Mouse (Mus musculus) E14TG2a.4 (cell line): ENCODE measurements around the gene Atp2a1.
A peak's percentile ranks its signal among the peaks of the same experiment; 100 is the strongest.
"Not testable (repeated sequence)": the region's sequence is repeated elsewhere in the genome, so short reads cannot be mapped to it uniquely, and the experiment has no call there.

Source experiments
- H3K27me3 ChIP-seq: 2 replicates; pipeline ENCODE4 v1.6.1; 2014; ENCODE audit warnings: low read length, control low read depth; ENCODE audit not compliant: insufficient read depth
- H3K36me3 ChIP-seq: 2 replicates; pipeline ENCODE4 v1.6.1; 2014; ENCODE audit warnings: low read length, control low read depth; ENCODE audit not compliant: insufficient read depth
- H3K4me1 ChIP-seq: replicated peaks from 2 replicates; pipeline ENCODE4 v1.6.1; 2014; ENCODE audit warnings: low read depth, low read length, control low read depth
- H3K4me3 ChIP-seq: replicated peaks from 2 replicates; pipeline ENCODE4 v1.5.1; 2014; ENCODE audit warnings: mild to moderate bottlenecking, low read length
- H3K9me3 ChIP-seq: 2 replicates; pipeline ENCODE4 v1.6.1; 2014; ENCODE audit warnings: low read length, control low read depth
- CTCF ChIP-seq: conservative IDR thresholded peaks from 2 replicates; pipeline ENCODE4 v1.5.1; 2014; ENCODE audit warnings: low read length
- NANOG ChIP-seq: IDR thresholded peaks from 2 replicates; pipeline ENCODE4 v1.6.1; 2014; ENCODE audit warnings: borderline replicate concordance, low read length, mixed read lengths
- POU5F1 ChIP-seq: IDR thresholded peaks from 2 replicates; pipeline ENCODE4 v1.6.1; 2014; ENCODE audit warnings: low read length, borderline replicate concordance

Atp2a1 gene

DNA sequence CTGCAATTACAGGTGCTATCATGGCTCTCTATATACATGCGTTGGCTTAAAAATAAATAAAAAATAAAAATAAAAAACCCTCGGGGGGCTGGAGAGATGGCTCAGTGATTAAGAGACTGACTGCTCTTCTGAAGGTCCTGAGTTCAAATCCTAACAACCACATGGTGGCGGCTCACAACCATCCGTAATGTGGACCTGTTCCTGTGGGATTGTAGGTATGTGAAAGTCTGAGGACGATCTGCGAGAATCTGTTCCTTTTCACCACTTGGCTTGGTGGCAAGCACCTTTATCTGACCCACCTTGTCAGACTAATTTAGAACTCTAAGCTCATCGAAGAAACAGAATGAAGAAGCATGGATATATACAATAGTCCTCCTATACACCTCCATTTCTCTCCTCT is 36.5 kb upstream of the Atp2a1 start:
- Histone ChIP-seq H3K4me3 (no peak overlapping the region), H3K9me3 (no peaks in the 10 kb centered on the region), H3K36me3 (peaks cover 69% of the 10 kb centered on the region), H3K27me3 (no peaks in the 10 kb centered on the region), H3K4me1 (peaks cover 64% of the 10 kb centered on the region)
- no peak for TF ChIP-seq CTCF
- no peak for TF ChIP-seq NANOG
- TF ChIP-seq POU5F1: no peak

- no peaks in the 10 kb centered on the region for H3K9me3 ChIP-seq
- TF ChIP-seq POU5F1 (no peak), CTCF (no peak), NANOG (no peak)
- H3K4me3 ChIP-seq: no peak overlapping the region
- H3K4me1 ChIP-seq: peaks cover 72% of the 10 kb centered on the region
- no peaks in the 10 kb centered on the region for H3K27me3 ChIP-seq
- peaks cover 83% of the 10 kb centered on the region for H3K36me3 ChIP-seq
Observed at GRCm38 (mm10) chr7:126497966-126498365, 35.1 kb upstream of the Atp2a1 start.

DNA sequence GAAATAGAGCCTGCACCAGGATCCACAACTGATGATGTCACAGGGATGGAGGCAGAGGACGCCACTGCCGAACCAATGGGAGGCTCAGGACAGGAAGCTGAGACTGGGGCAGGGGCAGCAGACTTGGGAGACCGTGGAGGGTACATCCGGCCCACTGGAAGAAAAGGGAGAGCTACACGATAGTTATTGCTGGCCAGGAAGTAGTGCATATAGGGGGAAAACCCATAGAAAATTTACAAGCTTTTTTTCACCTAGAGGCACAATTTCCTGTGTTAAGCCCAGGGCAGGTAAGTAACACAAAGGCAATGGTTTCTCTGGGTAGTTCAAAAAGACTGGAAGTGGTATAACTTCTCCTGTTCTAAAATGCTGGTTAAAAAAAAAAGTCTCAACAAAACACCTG is 33.6 kb upstream of the Atp2a1 start:
- TF ChIP-seq POU5F1 (no peak), CTCF (no peak), NANOG (no peak)
- peaks cover 98% of the 10 kb centered on the region for H3K36me3 ChIP-seq
- no peaks in the 10 kb centered on the region for H3K27me3 ChIP-seq

GRCm38 (mm10) chr7:126494120-126494519 is 31.2 kb upstream of the Atp2a1 start:
- peaks cover 65% of the 10 kb centered on the region for H3K4me1 ChIP-seq
- H3K9me3 ChIP-seq: no peaks in the 10 kb centered on the region
- H3K36me3 ChIP-seq: peaks cover 100% of the 10 kb centered on the region
- H3K27me3 ChIP-seq: no peaks in the 10 kb centered on the region
- TF ChIP-seq NANOG (no peak), CTCF (no peak), POU5F1 (no peak)
- H3K4me3 ChIP-seq: no peak overlapping the region

More for the DNA sequence above, 33.6 kb upstream of the Atp2a1 start:
- Histone ChIP-seq H3K4me1 (peaks cover 85% of the 10 kb centered on the region), H3K9me3 (no peaks in the 10 kb centered on the region), H3K4me3 (no peak overlapping the region)

DNA sequence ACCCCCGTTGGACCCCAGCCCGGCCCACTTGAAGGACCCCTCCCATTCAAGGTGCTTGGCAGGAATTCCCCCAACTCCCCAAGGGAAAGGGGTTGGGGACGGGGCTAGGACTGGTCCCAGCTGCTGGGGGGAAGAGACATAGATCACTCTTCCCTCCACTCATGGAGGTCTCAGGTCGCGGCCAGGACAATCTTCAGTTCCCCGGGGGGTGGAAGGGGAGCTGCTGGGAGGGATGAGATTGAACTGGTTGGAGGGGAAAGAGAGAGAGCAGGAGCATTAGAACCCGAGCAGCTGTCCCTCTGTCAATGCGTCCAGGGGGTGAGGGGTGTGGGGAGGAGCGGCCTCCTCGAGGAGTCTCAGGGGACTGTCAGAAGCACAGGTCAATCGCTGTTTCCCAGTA is 29.1 kb upstream of the Atp2a1 start:
- TF ChIP-seq CTCF (no peak), NANOG (no peak), POU5F1 (no peak)
- Histone ChIP-seq H3K4me1 (peaks cover 57% of the 10 kb centered on the region), H3K27me3 (no peaks in the 10 kb centered on the region), H3K36me3 (peaks cover 89% of the 10 kb centered on the region), H3K4me3 (0 out of 2 replicates have a peak overlapping the region, but pooled peaks have one; percentile 17), H3K9me3 (no peaks in the 10 kb centered on the region)

GRCm38 (mm10) chr7:126491005-126491404 is 28.1 kb upstream of the Atp2a1 start:
- TF ChIP-seq CTCF: no peak
- TF ChIP-seq NANOG: no peak
- no peak for TF ChIP-seq POU5F1
- Histone ChIP-seq H3K27me3 (no peaks in the 10 kb centered on the region), H3K9me3 (no peaks in the 10 kb centered on the region), H3K4me3 (no peak overlapping the region), H3K4me1 (peaks cover 63% of the 10 kb centered on the region), H3K36me3 (peaks cover 79% of the 10 kb centered on the region)

DNA sequence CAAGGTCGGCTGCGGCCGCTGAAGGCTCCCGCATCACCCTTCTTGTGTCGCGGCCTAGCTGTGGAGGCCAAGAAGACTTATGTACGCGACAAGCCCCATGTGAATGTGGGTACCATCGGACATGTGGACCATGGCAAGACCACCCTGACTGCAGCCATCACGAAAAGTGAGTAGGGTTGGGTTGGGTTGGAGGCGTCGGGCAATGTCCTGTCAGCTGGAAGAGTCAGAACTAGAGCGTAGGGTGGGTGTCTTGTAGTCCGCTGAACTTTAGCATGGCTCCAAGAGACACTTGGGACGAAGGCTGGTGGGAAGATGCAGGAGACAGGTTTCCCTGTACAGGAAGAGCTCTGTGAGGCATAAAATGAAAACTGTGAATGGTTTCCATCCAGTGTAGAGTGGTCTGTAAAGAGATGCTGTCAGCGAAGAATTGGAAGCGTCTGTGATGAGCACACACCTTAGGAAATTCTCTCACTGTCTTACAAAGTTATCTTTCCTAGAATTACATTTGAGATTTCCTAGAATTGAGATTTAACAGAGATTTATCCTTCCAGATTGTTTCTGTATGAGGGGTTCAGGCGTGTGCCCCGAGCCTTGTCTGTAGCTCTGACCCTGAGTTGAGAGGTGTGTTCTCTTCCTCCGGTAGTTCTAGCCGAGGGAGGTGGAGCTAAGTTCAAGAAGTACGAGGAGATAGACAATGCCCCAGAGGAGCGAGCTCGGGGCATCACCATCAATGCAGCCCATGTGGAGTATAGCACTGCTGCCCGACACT is 24.9 kb upstream of the Atp2a1 start:
- Histone ChIP-seq H3K36me3 (peaks cover 47% of the 10 kb centered on the region), H3K4me3 (peak overlapping the region; percentile 84)
- not testable (repeated sequence) for H3K27me3 ChIP-seq

GRCm38 (mm10) chr7:126487052-126487483 is 24.2 kb upstream of the Atp2a1 start, which contains the start of gene Tufm:
TSS of gene Tufm (plus strand) at chr7:126487361.
- Histone ChIP-seq H3K9me3 (no peaks in the 10 kb centered on the region), H3K4me3 (peak within 1 kb of the TSS; percentile 84), H3K36me3 (peaks cover 40% of the 10 kb centered on the region), H3K4me1 (peaks cover 57% of the 10 kb centered on the region), H3K27me3 (no peaks in the 10 kb centered on the region)
- no peak for TF ChIP-seq NANOG
- no peak for TF ChIP-seq CTCF
- no peak for TF ChIP-seq POU5F1

More for the DNA sequence above, 24.9 kb upstream of the Atp2a1 start:
- H3K9me3 ChIP-seq: not testable (repeated sequence)
- peaks cover 61% of the 10 kb centered on the region for H3K4me1 ChIP-seq

DNA sequence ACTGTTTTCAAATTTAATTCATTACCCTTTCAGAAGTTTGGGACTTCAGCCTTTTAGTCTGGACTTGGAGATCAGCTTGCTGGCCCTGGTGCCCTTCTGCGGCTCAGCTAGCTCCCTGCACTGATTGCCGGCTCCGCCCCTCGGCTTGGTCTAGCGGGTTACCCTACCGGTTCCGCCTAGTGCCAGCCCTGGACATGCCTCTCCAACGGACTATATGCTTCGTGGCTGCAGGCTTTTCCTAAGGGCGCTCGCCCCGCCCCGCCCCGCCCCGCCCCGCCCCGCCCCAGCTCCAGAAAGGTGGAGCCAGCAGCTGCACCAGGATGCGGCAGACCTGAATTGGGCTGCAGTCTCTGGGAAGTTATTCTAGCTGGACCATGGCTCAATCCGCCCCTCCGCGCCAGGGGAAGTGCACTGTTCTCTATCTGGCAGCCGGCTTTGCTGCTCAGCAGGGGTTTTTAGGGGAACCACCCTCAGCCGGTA is 19.5 kb upstream of the Atp2a1 start:
- H3K4me1 ChIP-seq: peaks cover 41% of the 10 kb centered on the region
- no peaks in the 10 kb centered on the region for H3K9me3 ChIP-seq
- no peaks in the 10 kb centered on the region for H3K36me3 ChIP-seq
- no peaks in the 10 kb centered on the region for H3K27me3 ChIP-seq
- no peak for TF ChIP-seq NANOG
- TF ChIP-seq POU5F1: no peak
- no peak for TF ChIP-seq CTCF
- H3K4me3 ChIP-seq: peak overlapping the region; percentile 76
